Mouse (Mus musculus): ENCODE data around the gene Syt16. TPM values are rescaled to one million over a fixed set of nuclear protein-coding genes. Genes with fewer than 3 reads are reported as not detected.

Syt16 gene
- polyA plus RNA-seq, 2 experiments: 0.04 TPM; not detected in 1

- H3K4me1 ChIP-seq (replicated peaks; ENCODE audit: control insufficient read depth in 2 of 2, insufficient read depth in 2 of 2, low read length in 1 of 2): no peaks in the 10 kb centered on the region
- no peaks in the 10 kb centered on the region for H3K9me3 ChIP-seq (ENCODE audit: control insufficient read depth, low read length)
- no peak overlapping the region for H3K4me3 ChIP-seq (ENCODE audit: insufficient read depth in 1 of 2, low read depth in 2 of 2, low read length in 2 of 2)
- no peak overlapping the region for H3K9ac ChIP-seq (replicated peaks)
- TF ChIP-seq EP300 (IDR thresholded peaks at IDR 0.05; ENCODE audit: low read depth) (no peak), CTCF (IDR thresholded peaks at IDR 0.05; ENCODE audit: low read depth) (no peak)
- ATAC-seq (ENCODE audit: insufficient read depth) (no peak), DNase-seq (ENCODE audit: low read depth in 3 of 3, low spot score in 3 of 3) (no peak)
- H3K27me3 ChIP-seq (ENCODE audit: control insufficient read depth, insufficient read depth, low read length): no peaks in the 10 kb centered on the region
- WGBS (ENCODE audit: insufficient replicate concordance): 56% methylated on average over 2 of the region's 2 CpGs
- no peak overlapping the region for H3K27ac ChIP-seq
- H3K36me3 ChIP-seq (replicated peaks; ENCODE audit: control insufficient read depth, insufficient read depth, low read depth): no peaks in the 10 kb centered on the region
- H3K4me2 ChIP-seq (ENCODE audit: low read depth): no peak overlapping the region
These were observed 165.6 kb downstream of the Syt16 start for GRCm38 (mm10) chr12:74163080-74163479.

- ATAC-seq (ENCODE audit: insufficient read depth) (no peak), DNase-seq (ENCODE audit: low read depth in 3 of 3, low spot score in 3 of 3) (no peak)
- no peaks in the 10 kb centered on the region for H3K4me1 ChIP-seq (replicated peaks; ENCODE audit: control insufficient read depth in 2 of 2, insufficient read depth in 2 of 2, low read length in 1 of 2)
- H3K27me3 ChIP-seq (ENCODE audit: control insufficient read depth, insufficient read depth, low read length): no peaks in the 10 kb centered on the region
- no peak overlapping the region for H3K4me3 ChIP-seq (ENCODE audit: insufficient read depth in 1 of 2, low read depth in 2 of 2, low read length in 2 of 2)
- no peaks in the 10 kb centered on the region for H3K9me3 ChIP-seq (ENCODE audit: control insufficient read depth, low read length)
- no peak overlapping the region for H3K27ac ChIP-seq
- TF ChIP-seq CTCF (IDR thresholded peaks at IDR 0.05; ENCODE audit: low read depth) (no peak), EP300 (IDR thresholded peaks at IDR 0.05; ENCODE audit: low read depth) (no peak)
- 71% methylated on average over 1 of the region's 1 CpGs for WGBS (ENCODE audit: insufficient replicate concordance)
- no peak overlapping the region for H3K9ac ChIP-seq (replicated peaks)
- no peak overlapping the region for H3K4me2 ChIP-seq (ENCODE audit: low read depth)
- no peaks in the 10 kb centered on the region for H3K36me3 ChIP-seq (replicated peaks; ENCODE audit: control insufficient read depth, insufficient read depth, low read depth)
These were observed 173.8 kb downstream of the Syt16 start for GRCm38 (mm10) chr12:74171257-74171656.

GRCm38 (mm10) chr12:74173902-74174301 lies 176.4 kb downstream of the Syt16 start:
- 66% methylated on average over 3 of the region's 3 CpGs for WGBS (ENCODE audit: insufficient replicate concordance)
- ATAC-seq (ENCODE audit: insufficient read depth): no peak

GRCm38 (mm10) chr12:74184596-74184995 lies 187.1 kb downstream of the Syt16 start:
- ATAC-seq (ENCODE audit: insufficient read depth): no peak
- no peak overlapping the region for H3K4me3 ChIP-seq (ENCODE audit: insufficient read depth in 1 of 2, low read depth in 2 of 2, low read length in 2 of 2)
- 57% methylated on average over 17 of the region's 17 CpGs for WGBS (ENCODE audit: insufficient replicate concordance)

More at GRCm38 (mm10) chr12:74173902-74174301, 176.4 kb downstream of the Syt16 start:
- no peak overlapping the region for H3K27ac ChIP-seq
- DNase-seq (ENCODE audit: low read depth in 3 of 3, low spot score in 3 of 3): no peak
- no peak for TF ChIP-seq EP300 (IDR thresholded peaks at IDR 0.05; ENCODE audit: low read depth)
- TF ChIP-seq CTCF (IDR thresholded peaks at IDR 0.05; ENCODE audit: low read depth): no peak
- H3K4me3 ChIP-seq (ENCODE audit: insufficient read depth in 1 of 2, low read depth in 2 of 2, low read length in 2 of 2): no peak overlapping the region
- no peaks in the 10 kb centered on the region for H3K36me3 ChIP-seq (replicated peaks; ENCODE audit: control insufficient read depth, insufficient read depth, low read depth)
- H3K4me2 ChIP-seq (ENCODE audit: low read depth): no peak overlapping the region
- H3K9me3 ChIP-seq (ENCODE audit: control insufficient read depth, low read length): no peaks in the 10 kb centered on the region
- no peaks in the 10 kb centered on the region for H3K4me1 ChIP-seq (replicated peaks; ENCODE audit: control insufficient read depth in 2 of 2, insufficient read depth in 2 of 2, low read length in 1 of 2)
- H3K27me3 ChIP-seq (ENCODE audit: control insufficient read depth, insufficient read depth, low read length): no peaks in the 10 kb centered on the region
- H3K9ac ChIP-seq (replicated peaks): no peak overlapping the region

GRCm38 (mm10) chr12:74188243-74188785 lies 190.9 kb downstream of the Syt16 start:
- no peak overlapping the region for H3K9ac ChIP-seq (replicated peaks)
- ATAC-seq (ENCODE audit: insufficient read depth) (no peak), DNase-seq (ENCODE audit: low read depth in 3 of 3, low spot score in 3 of 3) (no peak)
- no peaks in the 10 kb centered on the region for H3K4me1 ChIP-seq (replicated peaks; ENCODE audit: control insufficient read depth in 2 of 2, insufficient read depth in 2 of 2, low read length in 1 of 2)
- no peaks in the 10 kb centered on the region for H3K9me3 ChIP-seq (ENCODE audit: control insufficient read depth, low read length)
- WGBS (ENCODE audit: insufficient replicate concordance): 72% methylated on average over 11 of the region's 11 CpGs
- no peak for TF ChIP-seq EP300 (IDR thresholded peaks at IDR 0.05; ENCODE audit: low read depth)
- TF ChIP-seq CTCF (IDR thresholded peaks at IDR 0.05; ENCODE audit: low read depth): no peak
- H3K4me2 ChIP-seq (ENCODE audit: low read depth): no peak overlapping the region
- no peaks in the 10 kb centered on the region for H3K36me3 ChIP-seq (replicated peaks; ENCODE audit: control insufficient read depth, insufficient read depth, low read depth)
- H3K4me3 ChIP-seq (ENCODE audit: insufficient read depth in 1 of 2, low read depth in 2 of 2, low read length in 2 of 2): no peak overlapping the region
- H3K27me3 ChIP-seq (ENCODE audit: control insufficient read depth, insufficient read depth, low read length): no peaks in the 10 kb centered on the region
- H3K27ac ChIP-seq: no peak overlapping the region

More at GRCm38 (mm10) chr12:74184596-74184995, 187.1 kb downstream of the Syt16 start:
- no peak overlapping the region for H3K27ac ChIP-seq
- no peak for DNase-seq (ENCODE audit: low read depth in 3 of 3, low spot score in 3 of 3)
- no peaks in the 10 kb centered on the region for H3K27me3 ChIP-seq (ENCODE audit: control insufficient read depth, insufficient read depth, low read length)
- H3K4me1 ChIP-seq (replicated peaks; ENCODE audit: control insufficient read depth in 2 of 2, insufficient read depth in 2 of 2, low read length in 1 of 2): no peaks in the 10 kb centered on the region
- H3K4me2 ChIP-seq (ENCODE audit: low read depth): no peak overlapping the region
- H3K36me3 ChIP-seq (replicated peaks; ENCODE audit: control insufficient read depth, insufficient read depth, low read depth): no peaks in the 10 kb centered on the region
- no peak overlapping the region for H3K9ac ChIP-seq (replicated peaks)
- no peaks in the 10 kb centered on the region for H3K9me3 ChIP-seq (ENCODE audit: control insufficient read depth, low read length)
- no peak for TF ChIP-seq CTCF (IDR thresholded peaks at IDR 0.05; ENCODE audit: low read depth)
- TF ChIP-seq EP300 (IDR thresholded peaks at IDR 0.05; ENCODE audit: low read depth): no peak
